Mouse (Mus musculus) kidney, adult 8-10 months (tissue): ENCODE measurements around the gene Rnase1.
"Not testable (repeated sequence)": the region's sequence is repeated elsewhere in the genome, so short reads cannot be mapped to it uniquely, and the experiment has no call there.

Source experiments
- DNase-seq, 2 experiments: peaks; one replicate each; pipeline ENCODE4 v3.0.0; 2022

The Rnase1 gene

DNA sequence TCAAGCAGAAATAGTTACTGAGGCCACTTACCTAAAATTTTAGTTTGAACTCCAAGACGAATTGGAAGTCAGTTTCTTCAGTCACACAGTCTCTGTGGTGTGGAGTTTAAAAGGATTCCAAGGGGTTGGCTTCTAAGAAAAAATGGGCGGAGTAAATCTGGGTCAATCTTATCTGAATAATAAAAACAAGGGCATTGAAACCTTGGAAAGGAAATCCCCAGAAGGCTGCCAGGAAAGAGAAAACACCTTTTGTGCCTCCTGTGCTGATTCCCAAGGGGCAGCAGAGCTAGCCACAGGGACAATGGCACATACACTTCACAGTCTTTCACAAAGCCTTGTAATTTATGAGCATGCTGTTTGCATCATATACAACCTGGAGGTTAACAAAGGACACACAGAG lies at the start of gene Rnase1:
TSS of gene Rnase1 (minus strand) at position 101 of the 400 bp plus-strand sequence.
- DNase-seq = no peak

DNA sequence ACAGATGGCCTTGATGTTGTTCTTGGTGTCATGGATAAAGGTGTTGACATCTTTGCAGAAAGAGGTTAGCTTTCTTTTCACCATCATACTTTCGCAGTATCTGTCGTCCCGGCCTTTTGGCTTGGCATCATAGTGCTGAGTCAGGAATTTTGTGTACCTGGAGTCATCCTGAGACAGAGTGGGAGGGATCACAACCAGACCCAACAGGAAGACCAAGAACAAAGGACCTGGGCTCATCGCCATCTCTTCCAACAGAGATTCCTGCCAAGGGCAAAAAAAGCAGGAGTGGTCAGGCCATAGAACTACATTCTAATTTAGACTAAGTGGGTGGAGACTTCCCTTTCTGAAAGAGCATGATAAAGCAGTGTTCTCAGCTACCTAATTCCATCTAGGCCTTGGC lies 49.1 kb upstream of the Rnase1 start:
- DNase-seq = peak; percentile 17 to 41

DNA sequence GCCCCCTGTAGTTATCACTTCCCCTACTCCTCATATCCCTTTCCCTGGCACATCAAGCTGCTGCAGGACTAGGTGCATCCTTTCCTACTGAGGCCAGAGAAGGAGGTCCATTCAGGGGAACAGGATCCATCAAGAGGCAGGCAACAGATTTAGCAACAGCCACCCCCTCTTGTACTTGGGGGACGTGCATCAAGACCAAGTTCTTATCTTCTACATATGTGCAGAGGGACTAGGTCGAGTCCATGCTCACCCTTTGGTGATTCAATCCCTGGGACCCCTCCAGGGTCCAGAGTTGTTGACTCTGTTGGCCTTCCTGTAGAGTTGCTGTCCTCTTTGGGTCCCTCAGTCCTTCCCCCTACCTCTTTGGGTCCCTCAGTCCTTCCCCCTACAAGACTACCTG lies 34.5 kb upstream of the Rnase1 start:
- not testable (repeated sequence) for DNase-seq

DNA sequence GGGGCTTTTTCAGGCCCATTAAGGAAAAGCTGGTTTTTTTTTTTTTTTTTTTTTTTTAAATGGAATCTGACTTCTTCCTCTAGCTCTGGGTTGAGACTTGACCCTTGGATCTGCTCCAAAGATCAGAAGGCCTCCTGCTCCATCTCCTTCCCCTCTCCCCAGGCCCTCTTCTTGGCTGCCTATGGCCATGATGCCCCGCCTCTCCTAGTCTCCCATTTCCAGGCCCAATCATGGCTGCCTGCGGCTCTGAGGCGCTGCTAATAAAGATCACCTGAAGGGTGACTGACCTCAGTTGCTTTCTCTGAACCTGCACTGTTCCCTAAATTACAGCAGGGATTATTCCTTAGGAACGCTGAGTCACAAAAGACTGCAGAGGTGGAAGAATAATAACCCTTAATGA lies 27.3 kb upstream of the Rnase1 start:
- DNase-seq = no peak

DNA sequence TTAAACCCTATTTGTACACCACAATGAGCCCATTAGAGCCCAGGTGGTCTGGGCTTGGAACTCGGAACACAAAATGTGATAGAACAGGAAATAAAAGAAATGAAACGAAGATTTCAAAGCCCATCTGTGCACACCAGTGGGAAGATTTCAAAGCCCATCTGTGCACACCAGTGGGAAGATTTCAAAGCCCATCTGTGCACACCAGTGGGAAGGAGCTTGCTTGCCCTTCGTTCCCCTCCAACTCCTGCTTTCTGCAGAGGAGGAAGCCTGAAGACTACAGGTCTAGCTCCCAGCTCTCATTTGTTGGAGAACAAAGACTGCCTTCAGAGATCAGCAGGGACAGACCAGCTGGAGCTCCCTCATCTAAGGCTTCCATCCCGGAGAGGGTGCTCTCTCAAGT lies 26.4 kb upstream of the Rnase1 start:
- not testable (repeated sequence) for DNase-seq

DNA sequence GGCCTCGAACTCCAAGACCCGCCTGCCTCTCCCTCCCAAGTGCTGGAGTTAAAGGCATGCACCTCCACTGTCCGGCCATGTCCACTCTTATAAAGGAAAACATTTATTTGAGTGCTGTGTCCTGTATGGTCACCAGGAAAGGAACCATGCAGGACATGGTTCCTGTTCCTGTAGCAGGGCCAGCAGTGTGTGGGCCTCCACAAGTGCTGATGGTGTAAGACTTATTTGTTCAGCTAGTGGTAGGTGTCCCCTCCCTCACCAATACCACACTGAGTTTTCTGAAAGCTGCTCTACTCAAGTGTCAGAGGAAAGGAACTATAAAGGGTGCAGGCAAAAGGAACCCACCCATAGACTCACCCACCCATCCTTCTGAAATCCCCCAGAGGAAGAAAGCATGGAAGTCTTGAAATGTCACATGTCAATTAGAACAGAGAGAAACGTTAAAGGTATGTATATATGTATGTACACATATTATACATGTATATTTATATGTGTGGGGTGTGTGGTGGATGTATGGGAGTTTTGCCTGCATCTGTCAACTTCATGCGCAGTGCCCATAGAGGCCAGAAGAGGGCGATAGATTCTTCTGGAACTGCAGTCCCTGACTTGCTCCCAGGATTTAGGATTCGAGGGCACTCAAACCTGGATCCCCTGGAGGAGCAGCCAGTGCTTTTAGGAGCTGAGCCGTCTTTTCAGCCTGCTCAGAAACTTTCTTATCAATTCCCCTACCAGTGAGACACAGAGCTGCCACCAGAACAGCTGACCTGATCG lies 25.7 kb upstream of the Rnase1 start:
- peak in 1 of 2 experiments; percentile 35 for DNase-seq

DNA sequence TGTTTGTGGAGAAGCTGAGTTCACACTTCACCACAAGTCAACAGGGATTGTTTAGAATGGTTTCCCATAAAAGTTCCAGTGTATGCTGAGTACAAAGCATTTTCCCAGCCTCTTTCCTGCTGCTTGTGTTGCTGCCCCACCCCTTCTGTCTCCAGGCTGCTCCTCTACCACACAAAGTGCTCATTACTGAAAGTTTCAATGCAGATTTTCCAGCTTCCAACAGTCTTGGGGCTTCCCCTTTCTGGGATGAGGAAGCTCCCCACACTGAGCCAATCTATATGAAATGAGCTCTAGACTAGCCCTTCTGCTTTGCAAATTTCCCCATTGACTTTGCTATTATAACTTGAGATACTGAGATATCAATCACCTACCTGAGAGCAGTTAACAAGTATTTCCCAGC lies 19.5 kb upstream of the Rnase1 start:
- no peak for DNase-seq

DNA sequence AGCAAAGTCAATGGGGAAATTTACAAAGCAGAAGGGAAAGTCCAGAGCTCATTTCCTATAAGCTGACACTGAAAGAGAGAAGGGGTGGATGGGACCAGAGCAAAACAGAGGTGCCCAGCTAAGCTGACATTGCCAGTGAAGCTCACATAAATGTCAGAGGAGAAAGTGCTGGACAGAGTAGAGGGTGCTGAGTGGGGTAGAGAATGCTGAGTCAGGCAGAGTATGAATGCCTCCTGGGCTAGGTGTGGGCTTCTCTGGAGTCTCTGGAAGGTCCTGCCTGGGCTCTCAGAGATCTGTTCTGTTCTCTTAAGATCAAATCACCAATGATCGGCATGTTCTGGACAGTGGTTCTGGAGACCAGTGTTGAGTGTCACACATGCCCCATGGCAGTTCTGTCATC lies 18.9 kb upstream of the Rnase1 start:
- no peak for DNase-seq

DNA sequence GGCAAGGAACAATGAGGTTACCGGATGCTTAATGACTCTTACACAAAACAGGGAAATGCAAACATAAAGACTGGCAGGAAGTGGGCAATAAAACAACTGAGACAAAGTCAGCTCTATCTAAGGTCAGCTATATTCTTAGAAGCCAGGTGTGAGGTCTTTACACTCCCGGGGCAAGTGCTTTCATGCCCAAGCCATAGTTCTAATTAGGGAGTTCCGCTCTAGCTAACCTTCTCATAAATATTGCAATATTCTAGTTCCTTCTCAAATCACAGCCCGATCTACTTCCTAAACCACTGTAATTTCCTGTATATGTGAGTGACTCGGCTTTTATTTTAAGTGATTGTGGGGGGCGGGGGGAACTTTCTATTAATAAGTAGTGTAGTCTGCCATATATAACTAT lies 16.7 kb upstream of the Rnase1 start:
- DNase-seq = not testable (repeated sequence)

DNA sequence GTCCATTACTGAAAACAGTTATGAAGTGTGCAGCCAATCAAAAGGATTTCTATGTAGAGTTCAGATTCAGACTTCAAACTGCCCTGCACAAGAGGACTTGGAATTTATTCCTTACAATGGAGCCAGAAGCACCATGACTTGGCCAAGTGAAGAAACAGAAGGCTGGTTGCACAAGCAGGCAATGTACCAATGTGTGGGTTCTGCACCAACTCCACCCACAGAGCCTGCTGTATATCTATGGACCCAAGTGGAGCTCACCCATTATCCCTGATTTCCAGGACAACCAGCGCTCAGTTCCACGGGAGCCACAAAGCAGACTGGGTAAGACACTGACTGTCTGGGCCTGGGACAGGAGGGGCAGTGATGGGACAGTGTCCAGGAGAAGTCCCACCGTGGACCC lies 15.4 kb upstream of the Rnase1 start, which contains the start of gene Rnase2b:
TSS of gene Rnase2b (plus strand) at position 285 of the 400 bp plus-strand sequence.
- not testable (repeated sequence) for DNase-seq

DNA sequence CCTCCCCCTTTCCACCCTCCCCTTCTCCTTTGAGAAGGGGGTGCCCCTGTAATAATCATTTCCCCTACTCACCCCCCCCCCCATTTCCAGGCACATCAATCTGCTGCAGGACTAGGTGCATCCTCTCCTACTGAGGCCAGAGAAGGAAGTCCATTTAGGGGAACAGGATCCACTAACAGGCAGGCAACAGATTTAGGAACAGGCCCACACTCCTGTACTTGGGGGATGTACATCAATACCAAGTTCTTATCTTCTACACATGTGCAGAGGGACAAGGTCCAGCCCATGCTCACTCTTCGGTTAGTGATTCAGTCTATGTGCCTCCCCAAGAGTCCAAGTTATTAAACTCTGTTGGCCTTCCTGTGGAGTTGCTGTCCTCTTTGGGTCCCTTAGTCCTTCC lies 10.5 kb upstream of the Rnase1 start:
- no peak for DNase-seq

DNA sequence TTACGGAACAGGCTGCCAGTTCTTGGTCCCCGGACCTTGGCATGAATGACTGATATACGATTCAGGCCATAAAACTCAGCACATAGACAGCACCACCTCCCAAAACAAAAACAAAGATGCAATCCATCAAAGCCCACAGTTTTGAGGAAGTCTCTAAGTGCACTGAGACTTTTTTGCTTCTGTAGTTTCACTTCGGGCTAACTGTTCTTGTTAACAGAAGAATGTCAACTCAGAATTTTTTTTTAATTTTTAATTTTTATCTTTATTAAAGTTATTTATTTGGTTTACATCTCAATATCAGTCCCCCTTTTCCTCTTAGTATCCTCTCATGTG lies 10.1 kb upstream of the Rnase1 start:
- no peak for DNase-seq

DNA sequence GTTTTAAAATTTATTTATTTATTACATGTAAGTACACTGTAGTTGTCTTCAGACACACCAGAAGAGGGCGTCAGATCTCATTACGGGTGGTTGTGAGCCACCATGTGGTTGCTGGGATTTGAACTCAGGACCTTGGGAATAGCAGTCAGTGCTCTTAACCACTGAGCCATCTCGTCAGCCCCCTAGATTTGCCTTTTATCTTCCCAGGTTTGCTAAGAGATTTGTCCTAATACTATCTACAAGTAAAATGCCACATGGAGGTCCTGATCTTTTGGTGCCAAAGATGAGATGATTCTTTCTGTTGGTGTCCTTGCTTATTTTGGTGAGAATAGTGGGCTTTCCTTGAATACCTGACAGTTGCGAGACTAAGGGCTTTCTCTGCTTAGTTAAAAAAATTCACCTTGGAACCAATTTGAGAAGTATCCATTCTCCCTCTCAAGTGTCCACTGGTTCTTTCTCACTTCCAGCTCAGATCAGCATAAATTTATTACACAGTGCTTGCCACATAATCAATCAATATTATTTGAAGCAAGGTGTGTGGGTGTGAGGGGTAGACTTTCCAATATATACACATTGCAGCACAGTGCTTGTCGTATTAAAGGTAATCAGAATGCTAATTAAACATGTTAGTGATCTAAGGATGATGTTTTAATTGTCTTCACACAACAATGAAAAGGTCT lies 9.6 kb upstream of the Rnase1 start:
- no peak for DNase-seq

DNA sequence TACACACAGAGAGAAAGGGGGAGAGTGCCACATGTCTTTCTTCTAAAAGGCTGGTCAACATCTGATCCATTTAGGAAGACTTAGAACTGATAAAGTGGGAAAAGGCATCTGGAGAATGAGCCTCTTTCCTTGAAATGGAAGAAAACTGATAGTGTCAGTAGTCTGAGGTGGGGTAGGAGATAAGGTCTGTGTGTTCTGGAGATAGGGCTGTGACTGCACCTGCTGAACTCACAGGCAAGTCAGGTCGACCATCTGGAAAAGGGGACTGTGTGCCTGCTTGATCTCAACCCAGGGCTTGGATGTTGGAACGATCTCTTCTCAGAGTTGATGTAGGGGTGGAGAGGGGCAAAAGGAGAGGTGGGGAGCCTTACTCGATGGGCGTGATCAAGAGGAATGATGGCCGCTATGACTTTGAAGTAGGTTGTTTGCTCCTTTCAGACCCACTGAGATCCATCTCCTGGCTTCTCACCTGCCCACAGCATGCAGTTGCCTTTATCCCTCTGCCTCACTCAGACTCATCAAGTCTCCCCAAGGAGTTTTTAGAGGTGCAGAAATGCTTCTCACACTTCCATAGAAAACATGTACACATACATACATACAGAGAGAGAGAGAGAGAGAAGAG lies 5.8 kb upstream of the Rnase1 start:
- DNase-seq = no peak

DNA sequence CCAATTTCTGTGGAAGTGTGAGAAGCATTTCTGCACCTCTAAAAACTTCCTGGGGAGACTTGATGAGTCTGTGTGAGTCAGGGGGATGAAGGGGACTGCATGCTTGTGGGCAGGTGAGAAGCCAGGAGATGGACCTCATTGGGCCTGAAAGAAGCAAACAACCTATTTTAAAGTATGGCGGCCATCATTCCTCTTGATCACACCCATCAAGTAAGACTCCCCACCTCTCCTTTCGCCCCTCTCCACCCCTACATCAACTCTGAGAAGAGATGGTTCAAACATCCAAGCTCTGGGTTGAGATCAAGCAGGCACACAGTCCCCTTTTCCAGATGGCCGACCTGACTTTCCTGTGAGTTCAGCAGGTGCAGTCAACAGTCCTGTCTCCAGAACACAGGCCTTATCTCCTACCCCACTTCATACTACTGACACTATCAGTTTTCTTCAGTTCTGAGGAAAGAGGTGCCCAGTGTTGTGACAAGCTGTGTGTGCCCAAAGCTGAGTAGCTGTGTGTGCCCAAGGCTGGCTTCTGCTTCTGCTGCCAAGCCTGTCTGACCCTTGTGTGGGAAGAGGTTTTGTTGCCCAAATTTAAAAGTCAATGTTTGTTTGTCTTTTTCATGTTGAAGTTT lies 3.7 kb upstream of the Rnase1 start:
- DNase-seq = no peak

DNA sequence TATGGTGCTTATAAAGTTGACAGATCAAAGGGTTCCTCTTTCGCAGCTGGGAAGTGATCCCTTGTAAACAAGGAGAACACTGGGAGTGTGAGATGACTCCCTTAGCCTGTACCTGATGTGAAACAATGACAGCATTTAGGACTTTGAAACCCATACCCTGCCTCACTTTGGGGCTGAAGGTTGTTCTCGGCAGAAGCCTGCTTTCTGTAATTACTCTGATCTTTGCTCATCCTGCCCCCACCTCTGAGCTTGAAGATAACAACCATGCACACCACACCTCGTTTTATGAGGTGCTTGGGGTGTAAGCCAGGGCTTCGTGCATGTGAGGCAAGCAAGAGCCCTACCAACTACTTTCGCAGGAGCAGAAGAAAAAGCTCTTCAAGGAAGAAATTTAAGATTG lies 2.6 kb upstream of the Rnase1 start:
- DNase-seq = no peak

DNA sequence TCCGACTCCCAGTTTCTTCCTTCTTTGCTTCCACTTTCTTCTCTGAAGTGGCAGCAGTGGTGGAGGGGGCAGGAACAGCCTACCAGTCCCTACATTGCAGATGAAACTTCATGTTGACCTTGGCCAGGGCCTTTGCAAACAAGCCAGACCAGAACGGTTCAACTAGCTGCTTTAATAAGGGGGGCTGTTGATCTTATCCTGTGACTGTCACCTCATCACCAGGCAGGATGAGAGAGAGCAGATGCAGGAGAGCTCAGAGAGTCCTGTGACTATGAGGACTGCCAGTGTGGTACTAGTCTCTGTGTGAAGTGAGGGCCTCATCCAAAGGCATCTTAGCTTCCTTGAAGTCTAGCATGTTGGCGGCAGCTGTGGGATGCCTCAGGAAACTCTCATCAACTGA lies 1.4 kb upstream of the Rnase1 start:
- DNase-seq = no peak

DNA sequence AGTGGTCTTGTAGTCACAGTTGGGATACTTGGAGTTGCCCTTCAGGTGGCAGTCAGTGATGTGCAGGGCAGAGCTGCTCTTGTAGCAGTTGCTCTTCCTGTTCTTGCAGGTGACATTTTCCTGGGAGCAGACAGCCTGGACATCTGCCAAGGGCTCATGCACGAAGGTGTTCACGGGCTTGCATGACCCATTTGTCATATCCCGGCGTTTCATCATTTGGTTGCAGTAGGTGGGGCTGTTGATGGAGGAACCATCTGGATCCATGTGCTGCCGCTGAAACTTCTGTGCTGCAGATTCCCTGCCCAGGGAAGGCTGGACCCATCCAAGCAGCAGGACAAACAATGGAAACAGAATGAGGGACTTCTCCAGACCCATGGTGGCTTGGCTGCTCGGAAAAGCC lies 1.1 kb downstream of the Rnase1 start:
- DNase-seq = no peak

DNA sequence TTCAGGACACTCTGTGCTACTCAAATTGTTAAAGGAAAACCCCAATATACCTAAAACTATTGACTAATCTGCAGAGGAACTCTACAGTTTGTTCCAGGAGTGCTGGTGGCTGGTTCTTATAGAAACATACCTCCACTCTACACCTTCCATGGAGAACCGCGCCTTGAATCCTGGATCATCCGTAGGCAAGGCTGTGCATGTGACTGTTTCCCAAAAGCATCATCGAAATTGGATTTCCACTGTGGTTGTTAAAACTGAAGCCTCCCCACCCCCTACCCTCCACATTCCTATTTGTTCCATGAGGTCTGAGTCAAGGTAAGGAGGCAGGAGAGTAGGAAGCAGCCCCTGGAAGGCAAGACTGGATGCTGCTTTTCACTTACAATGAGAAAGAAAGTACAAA lies 2.1 kb downstream of the Rnase1 start:
- DNase-seq = no peak

DNA sequence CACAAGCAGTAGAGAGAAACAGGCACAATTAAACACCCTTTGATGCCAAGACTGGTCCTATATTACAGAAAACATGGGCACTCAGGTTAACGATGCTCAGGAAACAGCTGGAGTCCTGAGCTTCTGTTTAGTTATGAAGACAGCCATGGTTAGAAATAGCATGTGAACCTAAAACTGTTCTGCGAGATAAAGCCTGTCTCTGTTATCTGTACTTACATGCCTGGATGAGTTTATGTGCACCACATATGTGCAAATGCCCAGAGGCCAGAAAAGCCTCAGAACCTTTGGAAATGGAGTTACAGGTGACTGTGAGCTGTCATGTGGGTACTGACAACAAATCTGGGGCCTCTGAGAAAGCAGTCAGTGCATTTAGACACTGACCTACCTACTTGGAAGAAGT lies 2.6 kb downstream of the Rnase1 start:
- DNase-seq = no peak

DNA sequence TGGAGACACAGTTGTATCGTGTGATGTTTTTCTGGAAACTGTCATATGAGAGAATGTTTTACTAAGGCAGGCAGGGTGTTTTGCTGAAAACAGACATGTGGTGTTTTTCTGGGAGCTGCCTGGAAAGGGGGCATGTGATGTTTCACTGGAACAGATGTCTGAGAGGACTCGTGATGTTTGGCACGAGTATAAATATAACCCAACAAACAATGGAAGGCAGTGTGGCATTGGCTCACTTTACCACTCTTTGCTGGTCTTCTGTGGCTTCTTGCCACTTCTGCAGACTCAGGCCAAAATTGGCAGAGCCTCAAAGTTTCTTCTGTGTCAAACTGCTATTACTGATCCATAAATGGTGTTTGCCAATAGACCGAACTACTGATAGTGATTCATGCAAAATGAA lies 3.3 kb downstream of the Rnase1 start:
- DNase-seq = no peak

DNA sequence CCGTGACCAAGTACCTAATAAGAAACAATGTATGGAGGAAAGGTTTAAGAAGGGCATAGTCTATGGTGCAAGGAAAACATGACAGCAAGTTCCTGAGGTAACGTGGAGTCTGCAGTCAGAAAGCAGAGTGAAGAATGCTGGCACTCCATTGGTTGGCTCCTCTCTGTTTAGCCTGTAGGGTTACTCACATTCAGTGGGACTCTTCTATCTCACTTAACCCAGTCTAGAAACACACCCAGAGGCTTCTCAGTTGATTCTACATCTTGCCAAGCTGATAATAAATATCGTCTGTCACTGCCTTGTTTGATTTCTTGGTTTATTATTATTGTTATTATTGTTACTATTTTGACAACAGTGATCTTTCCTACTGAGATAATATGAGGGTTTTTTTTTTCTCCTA lies 4.0 kb downstream of the Rnase1 start:
- DNase-seq = no peak

DNA sequence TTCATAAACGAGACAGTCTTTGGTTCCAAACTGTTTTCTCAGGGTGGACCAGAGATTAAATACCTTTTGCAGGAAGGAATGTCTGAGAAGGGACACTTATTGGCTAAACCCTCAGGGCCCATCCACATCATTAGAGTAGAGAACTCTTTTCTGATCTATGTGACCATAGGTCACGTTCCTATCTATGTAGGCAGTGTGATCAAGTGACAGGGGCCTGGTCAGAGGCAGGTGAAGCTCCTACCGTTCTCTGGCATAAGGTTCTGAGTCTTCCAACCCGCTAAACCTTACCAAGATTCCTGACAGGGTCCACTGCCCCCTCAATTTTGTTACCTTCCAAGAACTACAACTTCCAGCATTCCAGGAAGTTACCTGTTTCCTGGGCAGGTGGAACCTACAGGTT lies 4.5 kb downstream of the Rnase1 start:
- no peak for DNase-seq

DNA sequence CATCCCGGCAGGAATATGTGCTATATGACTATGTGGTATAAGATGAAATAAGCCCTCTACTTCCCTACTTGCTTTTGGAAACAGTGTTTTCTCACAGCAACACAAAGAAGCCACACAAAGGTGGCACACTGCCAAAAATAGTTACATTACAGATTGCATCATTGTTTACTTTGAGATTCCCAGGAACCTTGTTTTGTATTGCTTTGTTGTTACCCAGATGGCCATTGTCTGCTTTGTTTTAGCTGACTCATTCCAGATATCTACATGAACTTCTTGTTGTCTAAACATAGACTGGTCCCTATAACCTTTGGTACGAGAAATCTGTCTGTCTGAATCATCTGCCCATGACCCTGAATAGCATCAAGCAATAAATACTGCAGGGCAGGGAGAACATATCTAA lies 6.2 kb downstream of the Rnase1 start:
- DNase-seq = no peak
